Comparison of ENCODE assay signal across 22 mouse cellular contexts in genomic region chr16:56124045-56124444, GRCm38 (mm10).
"Had no signal": no experiment of that assay in that cellular context is flagged by ENCODE, and none has a peak within 500 bp of the region (broad histone marks: within the 10 kb centered on the region; RNA-seq: fewer than 3 reads in every experiment).

No protein-coding gene starts in this region.

- H3K27me3 ChIP-seq: heart, embryonic 12.5 days; hindbrain, embryonic 12.5 days; limb, embryonic 12.5 days; liver, embryonic 13.5 days had no signal

- ATAC-seq: intestine, embryonic 16.5 days had no signal

- H3K4me3 ChIP-seq: gastrocnemius, adult 2 months; heart, embryonic 10.5 days; heart, embryonic 12.5 days; hindbrain, embryonic 10.5 days; hindbrain, embryonic 12.5 days; layer of hippocampus, adult 2 months; left cerebral cortex, adult 2 months; limb, embryonic 10.5 days; limb, embryonic 12.5 days; liver, embryonic 13.5 days had no signal

- H3K27ac ChIP-seq: gastrocnemius, adult 2 months; heart, embryonic 10.5 days; hindbrain, embryonic 10.5 days; hindbrain, embryonic 12.5 days; hindbrain, embryonic 14.5 days; layer of hippocampus, adult 2 months; left cerebral cortex, adult 2 months; limb, embryonic 10.5 days; limb, embryonic 12.5 days; liver, embryonic 13.5 days had no signal

- H3K4me1 ChIP-seq: heart, embryonic 10.5 days; heart, embryonic 12.5 days; hindbrain, embryonic 10.5 days; hindbrain, embryonic 12.5 days; limb, embryonic 10.5 days; limb, embryonic 12.5 days; liver, embryonic 13.5 days had no signal

- H3K9me3 ChIP-seq: heart, embryonic 10.5 days; heart, embryonic 12.5 days; hindbrain, embryonic 10.5 days; hindbrain, embryonic 12.5 days; limb, embryonic 10.5 days; limb, embryonic 12.5 days; liver, embryonic 13.5 days had no signal

- DNase-seq: gastrocnemius, adult 2 months; gastrocnemius, postnatal 10 days; gastrocnemius, postnatal 25 days; heart, adult 18-20 months; heart, postnatal 10 days; heart, postnatal 4 days; kidney, adult 11 months; kidney, adult 2 months; kidney, postnatal 10 days; kidney, postnatal 25 days; kidney, postnatal 4 days; liver, embryonic 13.5 days had no signal

- H3K4me2 ChIP-seq: heart, embryonic 12.5 days; hindbrain, embryonic 12.5 days; hindbrain, embryonic 14.5 days; limb, embryonic 12.5 days; liver, embryonic 13.5 days had no signal

- H3K9ac ChIP-seq: heart, embryonic 12.5 days; hindbrain, embryonic 12.5 days; hindbrain, embryonic 14.5 days; limb, embryonic 12.5 days; liver, embryonic 13.5 days had no signal
